Mouse (Mus musculus) splenic B cell, adult 2 months (primary cell): ENCODE measurements around the gene Zmynd10.

Experiments used
- DNase-seq: peaks from one replicate; pipeline ENCODE4 v3.0.0-alpha.2; 2011; ENCODE audit warnings: low read depth, low spot score
- H3K27me3 ChIP-seq: 2 replicates; pipeline ENCODE4 v1.6.1; 2012; ENCODE audit warnings: mild to moderate bottlenecking, low read length, moderate library complexity, mixed read lengths; ENCODE audit not compliant: control insufficient read depth, poor library complexity, insufficient read depth, severe bottlenecking
- H3K36me3 ChIP-seq: 2 replicates; pipeline ENCODE4 v1.6.1; 2012; ENCODE audit warnings: mild to moderate bottlenecking, low read length, moderate library complexity, mixed read lengths; ENCODE audit not compliant: control insufficient read depth, poor library complexity, insufficient read depth, severe bottlenecking

The Zmynd10 gene

DNA sequence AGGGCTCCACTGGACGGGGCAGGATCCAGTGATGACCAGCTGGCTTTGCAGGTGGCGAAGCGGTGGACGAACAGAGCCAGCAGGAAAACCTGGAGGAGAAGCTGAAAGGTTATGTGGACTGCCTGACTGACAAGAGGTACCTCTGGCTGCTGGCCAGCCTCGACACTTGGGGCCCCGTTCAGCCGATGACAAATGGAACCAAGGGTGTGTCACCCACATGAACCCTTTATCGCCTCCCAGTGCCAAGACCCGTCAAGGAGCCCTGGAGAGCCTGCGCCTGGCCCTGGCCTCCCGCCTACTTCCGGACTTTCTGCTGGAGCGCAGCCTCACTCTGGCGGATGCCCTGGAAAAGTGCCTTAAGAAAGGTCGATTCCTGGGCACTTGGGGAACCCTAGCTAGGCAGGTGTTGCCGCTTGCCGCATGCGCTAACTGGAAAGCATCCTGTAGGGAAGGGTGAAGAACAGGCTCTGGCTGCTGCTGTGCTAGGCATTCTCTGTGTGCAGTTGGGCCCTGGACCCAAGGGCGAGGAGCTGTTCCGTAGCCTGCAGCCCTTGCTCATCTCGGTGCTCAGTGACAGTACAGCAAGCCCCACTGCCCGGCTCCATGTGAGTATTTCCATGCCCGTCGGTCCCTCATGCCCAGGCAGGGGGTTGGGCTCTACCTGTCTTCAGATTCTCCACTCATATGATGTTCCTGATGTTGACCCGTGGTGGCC lies 43.1 kb downstream of the Zmynd10 start:
- Histone ChIP-seq H3K27me3 (no peaks in the 10 kb centered on the region), H3K36me3 (peaks cover 11% of the 10 kb centered on the region)
- DNase-seq: no peak

DNA sequence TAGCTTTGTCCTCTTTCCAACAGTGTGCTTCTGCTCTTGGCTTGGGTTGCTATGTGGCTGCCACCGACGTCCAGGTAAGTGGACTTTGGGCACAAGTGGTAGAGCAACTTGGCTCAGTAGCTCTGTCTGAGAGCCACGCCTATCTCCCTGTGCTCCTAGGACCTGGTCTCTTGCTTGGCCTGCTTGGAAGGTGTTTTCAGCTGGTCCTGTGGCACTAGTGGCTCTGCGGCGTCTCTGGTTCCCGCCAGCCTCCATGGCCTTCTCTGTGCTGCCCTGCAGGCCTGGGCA lies 43.6 kb downstream of the Zmynd10 start:
- H3K27me3 ChIP-seq: no peaks in the 10 kb centered on the region
- no peak for DNase-seq
- peaks cover 11% of the 10 kb centered on the region for H3K36me3 ChIP-seq

DNA sequence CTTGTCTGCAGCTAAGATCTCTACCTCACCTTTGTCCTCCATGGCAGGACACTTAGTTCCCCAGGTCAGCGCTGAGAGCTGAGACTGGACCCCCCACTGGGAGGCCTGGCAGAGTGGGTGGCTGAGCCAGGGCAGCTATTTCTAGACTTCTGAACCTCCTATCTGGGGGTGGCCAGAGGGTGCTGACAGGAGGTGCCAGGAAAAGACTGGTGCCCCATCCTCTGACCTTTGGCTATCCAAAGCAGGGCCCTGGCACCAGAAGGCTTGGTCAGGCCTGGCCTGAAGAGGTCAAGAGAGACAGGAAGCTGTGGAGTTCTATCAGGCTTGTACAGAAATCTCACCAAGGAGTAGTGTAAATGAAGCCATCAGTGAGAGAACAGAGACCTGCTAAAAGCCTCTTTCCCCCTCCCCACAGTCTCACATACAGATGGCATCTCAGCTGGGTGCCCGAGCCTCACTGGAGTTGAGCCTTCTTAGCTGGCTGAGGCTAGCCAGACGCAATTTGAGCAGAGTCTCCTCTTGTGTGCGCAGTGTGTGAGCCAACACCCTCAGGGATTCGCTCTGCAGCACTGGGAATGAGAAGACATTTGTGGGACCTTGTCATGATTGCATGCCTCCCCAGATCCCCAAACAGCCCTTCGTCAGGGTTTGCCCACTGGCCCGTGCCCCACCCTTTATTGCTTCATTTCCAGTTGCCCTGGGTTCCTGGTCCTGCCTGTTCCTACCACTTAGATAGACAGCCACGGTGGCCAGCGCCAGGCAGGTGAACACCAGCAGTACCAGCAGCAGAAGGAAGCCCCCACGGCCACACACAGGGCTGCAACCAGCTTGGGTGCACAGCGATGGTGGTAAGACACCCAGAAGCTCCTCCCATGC lies 46.2 kb downstream of the Zmynd10 start:
- H3K36me3 ChIP-seq: peaks cover 11% of the 10 kb centered on the region
- no peak for DNase-seq
- H3K27me3 ChIP-seq: no peaks in the 10 kb centered on the region

DNA sequence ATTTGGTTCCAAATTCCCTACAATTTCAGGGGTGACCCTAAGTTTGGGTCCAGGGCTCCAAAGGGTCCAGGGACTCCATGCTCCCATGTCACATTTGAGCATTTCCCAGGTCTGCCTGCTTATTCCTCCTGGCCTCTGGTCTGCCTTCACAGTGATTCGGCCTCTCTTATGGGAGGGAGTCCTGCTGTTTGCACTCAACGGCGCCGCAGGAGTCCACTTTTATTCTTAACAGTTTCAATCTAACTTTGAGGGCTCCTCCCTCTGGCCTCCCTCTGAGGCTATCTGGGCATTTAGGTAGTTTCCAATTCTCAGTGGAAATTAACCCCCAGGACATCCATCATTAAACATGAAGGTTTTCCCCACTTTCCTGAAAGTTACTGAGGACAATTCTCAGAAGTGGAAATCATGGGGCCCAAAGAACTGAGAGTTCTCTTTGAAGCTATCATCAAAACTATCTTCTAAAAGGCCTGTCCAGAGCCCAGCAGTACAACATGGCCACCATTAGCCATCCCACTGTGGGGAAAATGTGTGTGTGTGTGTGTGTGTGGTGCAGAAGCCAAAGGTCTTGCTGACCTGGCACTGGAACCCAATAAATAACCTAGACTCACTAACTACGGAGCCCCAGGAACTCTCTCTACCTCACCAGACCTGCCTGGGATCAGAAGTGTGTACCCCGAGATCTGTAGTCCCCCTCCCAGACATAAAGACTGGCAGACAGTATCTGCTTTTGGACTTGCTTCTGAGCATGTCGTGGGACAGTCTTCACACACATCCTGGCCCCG lies 47.4 kb downstream of the Zmynd10 start:
- peaks cover 11% of the 10 kb centered on the region for H3K36me3 ChIP-seq
- H3K27me3 ChIP-seq: no peaks in the 10 kb centered on the region
- DNase-seq: no peak

DNA sequence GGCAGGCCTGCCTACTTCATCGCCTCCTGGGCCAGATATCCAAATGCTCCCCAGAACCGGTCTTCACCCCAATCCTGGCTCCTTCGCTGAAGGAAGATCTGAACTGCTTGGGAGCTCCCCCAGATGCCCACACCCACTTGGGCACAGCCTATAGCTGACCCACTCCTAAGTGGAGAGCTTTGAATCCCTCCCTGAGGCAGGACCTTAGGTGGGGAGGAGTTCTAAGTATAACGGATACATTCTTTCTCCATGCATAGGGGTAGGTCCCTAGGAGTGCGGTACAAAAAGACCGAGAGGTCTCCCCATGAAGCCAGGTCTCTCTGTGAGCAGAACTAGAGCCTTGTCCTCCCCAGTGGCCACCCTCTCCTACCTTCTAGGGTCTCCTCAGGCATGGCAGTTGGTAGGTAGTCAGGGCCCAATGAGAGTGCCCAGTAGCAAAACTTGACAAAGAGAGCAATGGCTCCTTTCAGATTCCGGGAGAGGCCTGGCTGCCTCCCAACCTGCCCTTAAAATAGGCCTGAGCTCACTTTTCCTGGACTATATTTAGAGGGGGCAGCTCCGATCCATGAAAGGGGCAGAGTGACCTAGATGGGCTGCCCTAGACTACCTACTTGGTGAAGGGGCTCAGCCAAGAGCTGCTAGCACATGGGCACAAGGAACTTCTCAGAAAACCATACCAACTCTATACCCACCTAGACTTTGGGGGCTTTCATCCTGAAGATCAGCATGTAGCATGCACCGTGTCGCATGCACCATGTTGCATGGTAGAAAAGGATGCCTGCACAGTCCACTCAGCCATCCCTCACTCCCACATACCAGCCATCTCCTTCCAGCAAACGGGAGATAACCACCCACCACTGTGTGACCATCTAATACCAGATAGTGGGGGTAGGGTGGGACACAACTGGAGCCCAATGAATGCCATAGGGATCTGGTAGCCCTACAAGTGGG lies 49.8 kb downstream of the Zmynd10 start:
- no peak for DNase-seq
- peaks cover 3% of the 10 kb centered on the region for H3K36me3 ChIP-seq
- H3K27me3 ChIP-seq: no peaks in the 10 kb centered on the region

DNA sequence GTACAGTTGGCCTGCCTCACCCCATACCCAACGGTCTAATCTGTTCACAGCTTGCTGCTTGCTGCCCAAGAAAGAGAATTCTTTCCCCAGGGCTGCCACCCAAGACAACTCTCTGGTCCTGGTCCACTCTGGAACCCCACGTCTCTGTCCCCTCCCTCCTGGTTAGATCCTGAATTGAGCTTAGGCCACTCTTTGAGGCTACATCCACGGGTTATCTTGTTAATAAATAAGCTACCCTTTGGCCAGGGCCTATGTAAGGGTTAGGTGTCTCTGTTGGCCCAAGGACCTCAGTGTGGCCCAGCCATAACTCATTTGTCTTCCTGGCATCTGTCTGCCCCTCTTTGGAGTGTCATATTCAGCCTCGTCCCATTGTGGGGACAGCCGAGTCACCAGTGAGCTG lies 51.3 kb downstream of the Zmynd10 start:
- DNase-seq: no peak
- Histone ChIP-seq H3K27me3 (no peaks in the 10 kb centered on the region), H3K36me3 (peaks cover 3% of the 10 kb centered on the region; the same call in 1 of the 2 replicates)

DNA sequence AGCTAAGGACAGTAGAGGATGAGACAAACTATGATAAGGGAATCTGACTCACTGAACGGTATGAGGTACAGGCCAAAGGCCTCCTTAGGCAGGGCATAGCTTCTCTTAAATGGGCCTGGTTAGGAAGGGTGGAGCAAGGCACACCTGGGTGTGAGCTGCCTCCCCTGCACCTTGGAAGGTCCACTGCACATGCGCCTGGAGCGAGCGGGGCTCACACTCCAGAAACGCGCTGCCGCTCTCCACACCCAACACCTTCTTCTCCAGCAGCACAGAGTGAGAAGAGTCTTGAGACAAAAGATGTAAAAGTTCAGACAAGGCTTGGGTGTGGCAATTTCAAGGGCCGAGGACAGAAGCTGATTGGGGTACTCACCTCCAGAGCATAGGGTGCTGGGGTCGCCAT lies 52.3 kb downstream of the Zmynd10 start:
- DNase-seq: no peak
- no peaks in the 10 kb centered on the region for H3K27me3 ChIP-seq
- H3K36me3 ChIP-seq: no peaks in the 10 kb centered on the region

DNA sequence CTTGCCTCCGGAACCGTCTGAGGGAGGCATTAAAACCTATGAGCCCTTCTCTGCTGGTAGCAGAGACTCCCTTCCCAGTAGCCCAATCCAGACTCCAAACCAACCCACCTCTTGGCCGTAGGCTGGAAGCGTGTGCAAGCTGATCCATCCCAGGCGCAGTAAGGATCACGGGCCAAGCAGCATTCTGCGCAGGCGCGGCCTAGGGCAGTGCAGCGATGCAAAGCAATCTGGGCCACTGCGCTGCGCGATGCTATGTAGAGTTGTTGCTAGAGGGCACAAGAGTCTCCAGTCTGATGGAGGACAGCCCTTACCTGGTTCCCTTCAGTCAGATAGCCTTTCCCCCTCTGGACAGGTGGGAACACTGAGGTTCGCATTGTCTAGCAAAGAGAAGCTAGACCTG lies 52.7 kb downstream of the Zmynd10 start:
- DNase-seq: no peak
- no peaks in the 10 kb centered on the region for H3K36me3 ChIP-seq
- H3K27me3 ChIP-seq: no peaks in the 10 kb centered on the region

DNA sequence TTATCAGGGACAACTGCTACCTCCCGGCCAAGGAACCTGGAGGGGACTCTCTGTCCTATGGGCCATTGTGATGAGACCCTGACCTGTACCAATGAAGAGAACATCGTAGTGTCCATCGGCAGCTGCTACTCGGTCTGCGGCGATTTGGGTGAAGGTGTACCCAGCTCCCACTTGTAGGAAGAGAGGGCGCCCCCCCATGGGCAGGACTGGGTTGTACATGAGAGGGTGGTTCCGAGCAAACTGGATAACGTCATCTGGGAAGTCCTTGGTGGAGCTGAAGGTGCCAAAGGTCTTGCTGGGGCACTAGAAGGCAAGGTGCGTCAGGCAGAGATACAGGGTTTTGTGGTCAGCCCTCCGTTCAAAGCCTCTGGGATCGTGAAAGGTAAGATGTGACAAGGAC lies 53.6 kb downstream of the Zmynd10 start:
- Histone ChIP-seq H3K27me3 (no peaks in the 10 kb centered on the region), H3K36me3 (no peaks in the 10 kb centered on the region)
- no peak for DNase-seq
